Mouse (Mus musculus) testis, adult 2 months (tissue): ENCODE data around the gene Nr3c2. TPM values are rescaled to one million over a fixed set of nuclear protein-coding genes. Genes with fewer than 3 reads are reported as not detected.

Source experiments
- H3K27ac ChIP-seq: fragments of 200-500 bp; 2 replicates; pipeline ENCODE4 v1.5.1; 2012; ENCODE audit warnings: low read depth, low read length; ENCODE audit not compliant: control insufficient read depth, insufficient read depth
- H3K27me3 ChIP-seq: fragments of 200-500 bp; 2 replicates; pipeline ENCODE4 v1.6.1; 2012; ENCODE audit warnings: mild to moderate bottlenecking, low read length, moderate library complexity; ENCODE audit not compliant: control insufficient read depth, insufficient read depth
- H3K36me3 ChIP-seq: fragments of 200-500 bp; 2 replicates; pipeline ENCODE4 v1.6.1; 2012; ENCODE audit warnings: mild to moderate bottlenecking, low read length; ENCODE audit not compliant: control insufficient read depth, insufficient read depth
- H3K4me1 ChIP-seq: fragments of 200-500 bp; 2 replicates; pipeline ENCODE4 v1.6.1; 2012; ENCODE audit warnings: low read length; ENCODE audit not compliant: control insufficient read depth, insufficient read depth
- H3K4me3 ChIP-seq: fragments of 200-500 bp; 2 replicates; pipeline ENCODE4 v1.5.1; 2012; ENCODE audit warnings: low read depth, mild to moderate bottlenecking, low read length, moderate library complexity, mixed read lengths; ENCODE audit not compliant: control insufficient read depth
- CTCF ChIP-seq: fragments of 200-500 bp; IDR thresholded peaks from 2 replicates; pipeline ENCODE4 v1.5.1; 2012; ENCODE audit warnings: low read depth, mild to moderate bottlenecking, inconsistent platforms, low read length, moderate library complexity; ENCODE audit not compliant: control insufficient read depth, insufficient read depth, insufficient replicate concordance
- POLR2A ChIP-seq: fragments of 200-500 bp; IDR thresholded peaks from 2 replicates; pipeline ENCODE4 v1.6.1; 2012; ENCODE audit warnings: low read depth, mild to moderate bottlenecking, inconsistent platforms, low read length, moderate library complexity; ENCODE audit not compliant: control insufficient read depth
- polyA plus RNA-seq: library from polyadenylated mRNA; depleted of rRNA; stranded (reverse); fragments of >200 nt; gene quantifications from 2 replicates; pipeline ENCODE4 v1.2.3, GENCODE M21; 2012

Gene Nr3c2
- polyA plus RNA-seq, 1 experiment = 4.0 TPM

GRCm38 (mm10) chr8:76900155-76901141, 1.2 kb downstream of the Nr3c2 start:
- Histone ChIP-seq H3K36me3 (no peaks in the 10 kb centered on the region), H3K4me3 (peak overlapping the region; percentile 85), H3K27ac (no peak overlapping the region), H3K4me1 (peaks cover 22% of the 10 kb centered on the region), H3K27me3 (no peaks in the 10 kb centered on the region)
- TF ChIP-seq POLR2A (no peak), CTCF (no peak)

GRCm38 (mm10) chr8:76901430-76902204, 2.4 kb downstream of the Nr3c2 start:
- H3K4me3 ChIP-seq = peak overlapping the region; percentile 81
- H3K27ac ChIP-seq = 0 out of 2 replicates have a peak overlapping the region, but pooled peaks have one; percentile 37
- H3K4me1 ChIP-seq = peaks cover 22% of the 10 kb centered on the region
- TF ChIP-seq POLR2A (peak; percentile 75), CTCF (no peak)
- no peaks in the 10 kb centered on the region for H3K27me3 ChIP-seq
- no peaks in the 10 kb centered on the region for H3K36me3 ChIP-seq

GRCm38 (mm10) chr8:76902205-76903078, 3.2 kb downstream of the Nr3c2 start:
- TF ChIP-seq CTCF (no peak), POLR2A (no peak)
- H3K36me3 ChIP-seq = no peaks in the 10 kb centered on the region
- peak overlapping the region; percentile 90 for H3K4me3 ChIP-seq
- H3K27me3 ChIP-seq = no peaks in the 10 kb centered on the region
- H3K27ac ChIP-seq = no peak overlapping the region
- peaks cover 22% of the 10 kb centered on the region for H3K4me1 ChIP-seq

GRCm38 (mm10) chr8:76911206-76911605, 12.0 kb downstream of the Nr3c2 start:
- Histone ChIP-seq H3K36me3 (no peaks in the 10 kb centered on the region), H3K4me3 (no peak overlapping the region), H3K27me3 (no peaks in the 10 kb centered on the region), H3K27ac (no peak overlapping the region), H3K4me1 (no peaks in the 10 kb centered on the region; the same call in 1 of the 2 replicates)
- no peak for TF ChIP-seq POLR2A
- TF ChIP-seq CTCF = no peak

GRCm38 (mm10) chr8:76912678-76913077, 13.4 kb downstream of the Nr3c2 start:
- Histone ChIP-seq H3K4me3 (no peak overlapping the region), H3K4me1 (no peaks in the 10 kb centered on the region; the same call in 1 of the 2 replicates), H3K27me3 (no peaks in the 10 kb centered on the region), H3K27ac (no peak overlapping the region), H3K36me3 (no peaks in the 10 kb centered on the region)
- TF ChIP-seq POLR2A (no peak), CTCF (no peak)

GRCm38 (mm10) chr8:76913207-76913606, 14.0 kb downstream of the Nr3c2 start:
- no peak for TF ChIP-seq CTCF
- no peak for TF ChIP-seq POLR2A
- no peaks in the 10 kb centered on the region for H3K27me3 ChIP-seq

More at GRCm38 (mm10) chr8:76913207-76913606, 14.0 kb downstream of the Nr3c2 start:
- Histone ChIP-seq H3K27ac (no peak overlapping the region), H3K4me1 (no peaks in the 10 kb centered on the region; the same call in 1 of the 2 replicates), H3K36me3 (no peaks in the 10 kb centered on the region), H3K4me3 (no peak overlapping the region)
